Mouse (Mus musculus) CH12F3 (cell line): ENCODE data around the gene Tnfrsf19.

ENCODE experiments used
- in situ Hi-C: fragments of 300-500 bp; cut with MboI; formaldehyde crosslinking; loops from 2 replicates; pipeline ENCODE4 v1.14.3; 2020; ENCODE audit warnings: low sequenced_read_pairs

Gene Tnfrsf19

DNA sequence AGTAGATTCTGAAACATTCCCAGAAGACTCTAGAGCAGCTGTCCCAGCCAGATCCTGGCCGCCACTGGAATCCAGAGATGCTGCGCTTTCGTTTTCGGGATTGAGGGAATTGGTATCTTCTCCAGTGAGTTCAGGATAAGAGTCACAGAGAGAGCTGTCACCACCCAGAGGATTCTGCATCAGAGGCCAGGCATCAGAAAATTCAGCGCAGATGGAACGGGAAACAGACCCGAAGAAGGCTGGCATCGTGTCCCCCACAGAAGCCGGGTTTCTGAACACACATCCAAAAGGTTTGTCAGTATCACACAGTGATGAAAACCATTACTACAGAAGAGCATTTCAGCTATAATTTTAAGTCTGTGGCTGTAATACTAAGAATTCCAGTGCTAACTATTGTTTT, 75.3 kb downstream of the Tnfrsf19 start:
- in situ Hi-C loops, result no loop called here

DNA sequence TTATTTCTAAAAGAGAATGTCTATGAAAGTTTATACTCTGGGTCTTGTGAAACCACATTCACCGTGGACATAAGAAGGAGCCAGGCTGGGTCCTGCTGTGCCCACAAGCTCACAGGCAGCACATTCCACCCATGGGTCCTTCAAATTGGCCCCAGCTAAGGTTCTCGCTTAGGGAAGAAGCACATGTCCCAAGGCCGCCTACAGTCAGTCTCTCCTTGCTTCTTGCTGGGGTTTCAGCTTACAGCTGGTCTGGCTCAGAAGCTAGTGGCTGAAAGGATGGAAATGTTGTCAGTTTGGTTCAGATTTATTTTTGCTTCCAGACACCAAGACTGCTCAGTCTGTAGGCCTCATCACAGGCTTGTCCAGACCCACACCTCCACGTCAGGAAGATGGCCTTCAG, 80.2 kb downstream of the Tnfrsf19 start:
- in situ Hi-C loops, result no loop called here

DNA sequence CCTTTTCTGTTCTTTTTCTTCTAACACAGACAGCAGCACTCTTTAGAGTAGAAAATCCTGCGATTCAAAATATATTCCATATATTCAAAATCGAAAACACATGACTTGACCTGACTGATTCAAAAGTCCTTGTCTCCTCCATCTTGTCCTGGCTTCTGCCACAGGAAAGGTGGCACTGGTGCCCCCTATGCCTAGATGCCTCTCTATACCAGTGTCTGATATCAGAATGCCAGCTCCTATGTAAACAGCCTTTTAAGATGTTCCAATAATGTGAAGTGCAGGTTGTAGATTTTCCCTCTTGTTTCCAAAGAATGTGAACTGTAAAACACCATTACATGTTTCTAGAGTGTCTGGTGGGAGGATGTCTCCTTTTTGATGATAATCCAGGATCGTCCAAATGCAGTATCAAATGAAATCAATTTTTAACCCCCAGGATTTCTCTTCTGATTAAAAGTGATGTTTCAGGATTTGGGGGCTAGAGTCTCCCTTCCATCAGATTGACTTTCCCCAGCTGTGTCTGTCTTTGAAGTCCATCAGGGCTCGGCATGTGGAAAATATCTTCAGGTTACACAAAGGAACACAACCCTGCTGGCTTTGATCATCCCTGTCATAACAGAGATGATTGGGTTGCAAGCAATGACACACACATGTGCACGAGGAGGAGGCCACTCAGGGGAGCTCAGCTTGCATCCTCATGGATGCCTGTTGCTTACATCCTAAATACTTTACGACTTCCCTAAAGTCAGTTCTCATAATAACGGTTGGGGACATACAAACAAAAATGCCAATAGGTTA, 82.1 kb downstream of the Tnfrsf19 start:
- in situ Hi-C loops, result no loop called here

DNA sequence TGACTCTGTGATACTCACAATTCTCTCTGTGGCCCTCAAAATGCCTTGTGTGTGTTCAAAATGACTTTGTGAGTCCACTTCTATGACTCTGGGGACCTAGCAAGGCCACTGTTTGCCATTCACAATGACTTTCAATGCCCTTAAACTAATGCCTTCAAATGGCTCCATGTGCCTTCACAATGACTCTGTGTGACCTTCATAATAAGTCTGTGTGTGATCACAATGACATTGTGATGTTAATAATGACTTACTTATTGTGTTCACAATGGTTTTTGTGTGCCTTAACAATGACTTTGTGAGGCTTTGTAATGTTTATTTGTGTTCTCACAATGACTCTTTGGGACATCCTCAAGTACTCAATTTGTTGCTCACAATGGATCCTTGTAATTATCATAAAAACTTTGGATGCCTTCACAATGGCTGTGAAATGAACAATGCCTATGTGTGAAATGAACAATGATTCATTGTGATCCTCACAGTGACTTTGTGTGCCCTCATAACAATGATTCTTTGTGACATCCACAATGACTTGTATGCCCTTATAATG, 88.6 kb downstream of the Tnfrsf19 start:
- in situ Hi-C loops, result no loop called here

DNA sequence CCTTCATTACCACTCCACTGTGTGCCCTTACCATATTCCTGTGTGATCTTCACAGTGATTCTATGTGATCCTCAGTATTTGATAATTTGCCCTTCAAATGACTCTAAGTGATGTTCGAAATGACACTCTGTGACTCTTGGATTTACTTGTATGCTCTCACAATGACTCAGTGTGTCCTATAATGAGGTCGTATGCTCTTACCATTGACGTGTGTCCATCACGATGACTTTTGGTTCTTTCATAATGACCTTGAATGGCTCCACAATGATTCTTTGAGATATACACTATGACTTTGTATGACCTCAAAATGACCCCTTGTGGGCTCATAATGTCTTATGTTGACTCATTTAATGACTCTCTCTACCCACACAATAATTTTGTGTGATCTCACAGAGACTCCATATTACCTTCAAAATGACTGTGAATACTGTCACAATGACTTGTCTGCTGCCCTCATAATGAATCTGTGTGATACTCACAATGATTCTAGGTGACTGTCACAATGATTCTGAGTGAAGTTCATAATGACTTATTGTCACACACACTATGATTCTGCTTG, 108.7 kb downstream of the Tnfrsf19 start:
- in situ Hi-C loops, result no loop called here

DNA sequence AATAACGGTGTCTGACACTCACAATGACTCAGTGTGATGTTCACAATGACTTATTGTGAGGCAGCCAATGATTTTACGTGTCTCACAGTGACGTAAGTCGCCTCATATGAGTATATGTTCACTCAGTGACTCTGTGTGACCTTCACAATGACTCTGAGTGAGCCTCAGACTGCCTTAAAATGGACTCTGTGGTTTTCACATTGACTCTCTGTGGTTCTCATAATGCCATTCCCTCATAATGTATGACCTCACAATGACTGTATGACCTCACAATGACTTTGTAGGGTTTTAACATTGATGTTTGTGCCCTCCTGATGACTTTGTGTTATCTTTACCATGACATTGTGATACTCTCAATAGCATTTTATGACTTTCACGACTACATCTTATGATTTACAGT, 110.6 kb downstream of the Tnfrsf19 start:
- in situ Hi-C loops, result no loop called here

DNA sequence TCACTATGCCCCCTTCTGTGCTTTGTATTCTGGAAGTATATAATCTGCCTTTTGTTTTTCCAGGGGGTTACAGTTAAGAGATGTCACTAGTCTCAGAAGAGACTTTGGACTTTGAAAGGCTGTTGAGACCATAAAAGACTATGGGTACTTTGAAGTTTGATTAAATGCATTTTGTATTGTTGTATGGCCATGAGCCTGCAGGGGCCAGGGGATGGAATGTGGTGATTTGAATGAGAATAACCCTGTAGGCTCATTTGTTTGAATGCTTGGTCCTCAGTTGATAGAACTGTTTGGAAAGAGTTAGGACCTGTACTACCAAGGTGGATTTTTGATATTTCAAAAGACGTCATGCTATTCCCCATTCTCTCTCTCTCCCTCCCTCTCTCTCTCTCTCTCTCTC, 120.3 kb downstream of the Tnfrsf19 start:
- in situ Hi-C loops, result no loop called here

DNA sequence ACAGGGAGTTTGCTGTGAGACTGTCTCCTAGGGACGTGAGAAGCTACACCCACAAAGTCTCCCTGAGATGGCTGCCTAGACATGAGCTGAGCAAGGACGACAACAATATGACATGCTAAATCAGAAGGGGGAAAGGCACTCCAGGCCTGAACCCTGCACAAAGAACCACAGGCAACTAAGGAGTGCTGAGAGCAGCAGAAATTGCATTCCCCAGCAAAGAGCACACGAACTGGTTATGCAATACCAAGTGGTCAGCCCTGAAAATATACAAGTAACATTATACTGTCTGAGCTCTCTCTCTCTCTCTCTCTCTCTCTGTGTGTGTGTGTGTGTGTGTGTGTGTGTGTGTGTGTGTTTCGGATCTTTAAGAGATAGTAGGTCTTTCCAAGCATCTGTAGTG, 129.6 kb downstream of the Tnfrsf19 start:
- in situ Hi-C loops, result no loop called here
